ENCODE assay signal across 9 mouse cellular contexts in genomic region chr11:85261192-85261591, GRCm38 (mm10). TPM values are rescaled to one million over a fixed set of nuclear protein-coding genes. Genes with fewer than 3 reads are reported as not detected.
DNase-seq lines count a peak whose midpoint lies in the region; ATAC-seq and TF ChIP-seq lines count a peak whose summit lies in the region.
"Had no signal": no experiment of that assay in that cellular context is flagged by ENCODE, and none has a peak within 500 bp of the region (broad histone marks: within the 10 kb centered on the region; RNA-seq: fewer than 3 reads in every experiment).

No protein-coding gene starts in this region.

- peak; percentile 73 for TF ChIP-seq CTCF in hindbrain, postnatal 0 days (IDR thresholded peaks at IDR 0.05; ENCODE audit: low read depth)

- H3K27ac ChIP-seq in hindbrain, embryonic 14.5 days: no peak overlapping the region
- no peak overlapping the region for H3K27ac ChIP-seq in hindbrain, embryonic 13.5 days
- no peak overlapping the region for H3K27ac ChIP-seq in hindbrain, postnatal 0 days
- H3K27ac ChIP-seq in limb, embryonic 11.5 days (replicated peaks; ENCODE audit: low read depth, low read length): no peak overlapping the region

- no peak overlapping the region for H3K4me3 ChIP-seq in hindbrain, embryonic 14.5 days (replicated peaks; ENCODE audit: low read length)
- H3K4me3 ChIP-seq in hindbrain, embryonic 13.5 days: no peak overlapping the region
- no peak overlapping the region for H3K4me3 ChIP-seq in hindbrain, postnatal 0 days (ENCODE audit: low read length)
- no peak overlapping the region for H3K4me3 ChIP-seq in limb, embryonic 11.5 days (ENCODE audit: low read depth, low read length)
- H3K4me3 ChIP-seq: erythroblast, embryonic 14.5 days had no signal

- H3K9ac ChIP-seq in hindbrain, embryonic 14.5 days: no peak overlapping the region
- H3K9ac ChIP-seq in hindbrain, embryonic 13.5 days: no peak overlapping the region
- no peak overlapping the region for H3K9ac ChIP-seq in hindbrain, postnatal 0 days (replicated peaks; ENCODE audit: low read length)
- no peak overlapping the region for H3K9ac ChIP-seq in limb, embryonic 11.5 days (ENCODE audit: low read length)

- 31% methylated on average over 7 of the region's 7 CpGs for WGBS in hindbrain, embryonic 14.5 days
- WGBS in hindbrain, embryonic 13.5 days: 37% methylated on average over 7 of the region's 7 CpGs
- WGBS in hindbrain, postnatal 0 days: 36% methylated on average over 7 of the region's 7 CpGs
- 35% methylated on average over 7 of the region's 7 CpGs for WGBS in limb, embryonic 11.5 days

- H3K27me3 ChIP-seq in hindbrain, embryonic 14.5 days (ENCODE audit: control insufficient read depth, insufficient read depth, low read length): no peaks in the 10 kb centered on the region
- no peaks in the 10 kb centered on the region for H3K27me3 ChIP-seq in hindbrain, embryonic 13.5 days
- H3K27me3 ChIP-seq in hindbrain, postnatal 0 days (ENCODE audit: insufficient read depth, low read length): no peaks in the 10 kb centered on the region
- H3K27me3 ChIP-seq in limb, embryonic 11.5 days (ENCODE audit: control insufficient read depth, insufficient read depth, low read length): no peaks in the 10 kb centered on the region

- no peaks in the 10 kb centered on the region for H3K36me3 ChIP-seq in hindbrain, embryonic 14.5 days (replicated peaks; ENCODE audit: control insufficient read depth, insufficient read depth)
- no peaks in the 10 kb centered on the region for H3K36me3 ChIP-seq in hindbrain, embryonic 13.5 days
- no peaks in the 10 kb centered on the region for H3K36me3 ChIP-seq in hindbrain, postnatal 0 days (ENCODE audit: insufficient read depth, low read length)
- no peaks in the 10 kb centered on the region for H3K36me3 ChIP-seq in limb, embryonic 11.5 days (ENCODE audit: control insufficient read depth, insufficient read depth, low read length)

- DNase-seq in hindbrain, embryonic 14.5 days (ENCODE audit: low spot score): peak; percentile 81
- peak; percentile 66 for DNase-seq in adrenal gland, adult 2 months
- DNase-seq in embryo, embryonic 10.5 days (ENCODE audit: low spot score): peak; percentile 88
- peak; percentile 73 for DNase-seq in hindbrain, postnatal 0 days (ENCODE audit: low spot score)
- DNase-seq in limb, embryonic 11.5 days (ENCODE audit: low spot score): peak; percentile 86
- peak; percentile 43 for DNase-seq in retina, adult 2 months (ENCODE audit: low read depth, low spot score)
- DNase-seq in thymus, postnatal 14 days: peak; percentile 83

- H3K4me2 ChIP-seq in hindbrain, embryonic 14.5 days (replicated peaks): no peak overlapping the region
- no peak overlapping the region for H3K4me2 ChIP-seq in hindbrain, embryonic 13.5 days
- no peak overlapping the region for H3K4me2 ChIP-seq in hindbrain, postnatal 0 days (ENCODE audit: low read depth, low read length)
- H3K4me2 ChIP-seq in limb, embryonic 11.5 days (ENCODE audit: low read depth, severe bottlenecking): no peak overlapping the region

- H3K4me1 ChIP-seq in hindbrain, embryonic 14.5 days (replicated peaks; ENCODE audit: control insufficient read depth, insufficient read depth, low read length): no peaks in the 10 kb centered on the region
- H3K4me1 ChIP-seq in hindbrain, embryonic 13.5 days (replicated peaks): no peaks in the 10 kb centered on the region
- no peaks in the 10 kb centered on the region for H3K4me1 ChIP-seq in hindbrain, postnatal 0 days (ENCODE audit: insufficient read depth, low read length)
- H3K4me1 ChIP-seq in limb, embryonic 11.5 days (ENCODE audit: control insufficient read depth, insufficient read depth, low read length): no peaks in the 10 kb centered on the region

- no peaks in the 10 kb centered on the region for H3K9me3 ChIP-seq in hindbrain, embryonic 14.5 days (ENCODE audit: control insufficient read depth, low read length)
- H3K9me3 ChIP-seq in hindbrain, embryonic 13.5 days: no peaks in the 10 kb centered on the region
- H3K9me3 ChIP-seq in hindbrain, postnatal 0 days (ENCODE audit: low read length): no peaks in the 10 kb centered on the region
- H3K9me3 ChIP-seq in limb, embryonic 11.5 days (ENCODE audit: control insufficient read depth, low read length): no peaks in the 10 kb centered on the region

- ATAC-seq in hindbrain, embryonic 14.5 days (ENCODE audit: low FRiP score): no peak
- no peak for ATAC-seq in hindbrain, embryonic 13.5 days (ENCODE audit: low FRiP score)
- no peak for ATAC-seq in hindbrain, postnatal 0 days
- ATAC-seq in limb, embryonic 11.5 days (ENCODE audit: insufficient number of reproducible peaks, low FRiP score, low TSS enrichment, low read depth): no peak

RNA-seq across cellular contexts. Expression of gene Appbp2, which starts 26.3 kb away (rescaled TPM):
- 58.1 and 63.9 TPM in 2 replicates for polyA plus RNA-seq in hindbrain, embryonic 14.5 days (2014; fragmentation: Nextera tagmentation; extraction: Ambion mirVana)
- 44.0 and 46.3 TPM in 2 replicates for polyA plus RNA-seq in hindbrain, embryonic 13.5 days (2015; fragmentation: Nextera tagmentation; extraction: Ambion mirVana)
- total RNA-seq in adrenal gland, adult 2 months (2021): 10 to 100 TPM; 34.8 to 41.6 TPM
- polyA plus RNA-seq in adrenal gland, adult 2 months (2012; rRNA removed): 17.6 and 20.3 TPM in 2 replicates
- 54.0 and 54.8 TPM in 2 replicates for total RNA-seq in hindbrain, postnatal 0 days (2014; rRNA removed)
- polyA plus RNA-seq in hindbrain, postnatal 0 days (2015; fragmentation: Nextera tagmentation; extraction: Ambion mirVana): 44.9 and 45.3 TPM in 2 replicates
- polyA plus RNA-seq in limb, embryonic 11.5 days (2014; fragmentation: Nextera tagmentation; extraction: Ambion mirVana): 49.7 and 50.4 TPM in 2 replicates

RNA-seq across cellular contexts. Expression of gene Ppm1d, which starts 49.9 kb away (rescaled TPM):
- 21.1 and 22.2 TPM in 2 replicates for polyA plus RNA-seq in hindbrain, embryonic 14.5 days (2014; fragmentation: Nextera tagmentation; extraction: Ambion mirVana)
- 18.3 and 19.5 TPM in 2 replicates for polyA plus RNA-seq in hindbrain, embryonic 13.5 days (2015; fragmentation: Nextera tagmentation; extraction: Ambion mirVana)
- total RNA-seq in adrenal gland, adult 2 months (2021): 10 to 100 TPM; 12.0 to 14.1 TPM
- 5.5 and 5.9 TPM in 2 replicates for polyA plus RNA-seq in adrenal gland, adult 2 months (2012; rRNA removed)
- total RNA-seq in hindbrain, postnatal 0 days (2014; rRNA removed): 11.4 and 12.8 TPM in 2 replicates
- polyA plus RNA-seq in hindbrain, postnatal 0 days (2015; fragmentation: Nextera tagmentation; extraction: Ambion mirVana): 14.4 and 14.5 TPM in 2 replicates
- 25.7 and 28.1 TPM in 2 replicates for polyA plus RNA-seq in limb, embryonic 11.5 days (2014; fragmentation: Nextera tagmentation; extraction: Ambion mirVana)
